In the genomic region with DNA sequence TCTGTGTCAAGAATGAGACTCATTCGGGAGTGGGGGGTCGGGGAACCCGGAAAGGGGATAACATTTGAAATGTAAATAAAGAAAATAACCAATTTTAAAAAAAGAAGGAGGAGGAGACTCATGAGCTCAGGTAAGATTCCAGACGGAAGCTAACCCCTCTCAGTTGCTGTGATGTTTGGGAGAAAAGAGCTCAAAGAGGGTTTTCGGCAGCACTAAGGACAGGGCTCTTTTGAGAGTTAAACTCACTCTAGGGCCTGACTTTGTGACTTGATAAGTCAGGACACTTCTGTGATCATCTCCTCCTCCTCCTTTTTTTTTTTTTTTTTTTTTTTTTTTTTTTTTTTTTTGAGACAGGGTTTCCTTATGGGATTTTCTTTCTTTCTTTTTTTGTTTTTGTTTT, we compare ENCODE assay signal across 8 mouse cellular contexts. TPM values are rescaled to one million over a fixed set of nuclear protein-coding genes. Genes with fewer than 3 reads are reported as not detected.
A peak's percentile ranks its signal among the peaks of the same experiment; 100 is the strongest.
DNase-seq lines count a peak whose midpoint lies in the region; ATAC-seq and TF ChIP-seq lines count a peak whose summit lies in the region.

No protein-coding gene starts in this region.

- peaks cover 32% of the 10 kb centered on the region for H3K36me3 ChIP-seq in heart, embryonic 12.5 days
- H3K36me3 ChIP-seq in ES-Bruce4 (ENCODE audit: control insufficient read depth, insufficient read depth, low read length, poor library complexity, severe bottlenecking): peaks cover 2% of the 10 kb centered on the region; the same call in 1 of the 2 replicates
- peaks cover 8% of the 10 kb centered on the region; the same call in 1 of the 2 replicates for H3K36me3 ChIP-seq in forebrain, embryonic 16.5 days (ENCODE audit: control insufficient read depth, insufficient read depth)
- H3K36me3 ChIP-seq in macrophage (ENCODE audit: inconsistent target): no peaks in the 10 kb centered on the region

- no peak for TF ChIP-seq EP300 in ES-Bruce4 (IDR thresholded peaks at IDR 0.05; ENCODE audit: insufficient read depth, low read depth, low read length)

- no peak for DNase-seq in heart, postnatal 25 days (ENCODE audit: low spot score)
- no peak for DNase-seq in right cerebral cortex, postnatal 25 days
- no peak for DNase-seq in left cerebral cortex, postnatal 36 days (ENCODE audit: low spot score in 2 of 2)
- DNase-seq in urinary bladder, postnatal 25 days (ENCODE audit: low spot score): no peak

- peak overlapping the region; percentile 92; the same call in 1 of the 2 replicates for H3K27ac ChIP-seq in heart, embryonic 12.5 days (ENCODE audit: poor library complexity, severe bottlenecking)
- H3K27ac ChIP-seq in ES-Bruce4 (ENCODE audit: insufficient read depth, low read length): peak overlapping the region; percentile 56; the same call in 1 of the 2 replicates
- H3K27ac ChIP-seq in forebrain, embryonic 16.5 days (ENCODE audit: low read length): peak overlapping the region; percentile 96; the same call in 1 of the 2 replicates
- H3K27ac ChIP-seq in macrophage: peak overlapping the region; percentile 61

- no peaks in the 10 kb centered on the region for H3K27me3 ChIP-seq in heart, embryonic 12.5 days (replicated peaks)
- no peaks in the 10 kb centered on the region for H3K27me3 ChIP-seq in ES-Bruce4 (ENCODE audit: control insufficient read depth, insufficient read depth, low read length, poor library complexity, severe bottlenecking)
- no peaks in the 10 kb centered on the region for H3K27me3 ChIP-seq in forebrain, embryonic 16.5 days (replicated peaks; ENCODE audit: control insufficient read depth, insufficient read depth, low read length)

- peaks cover 10% of the 10 kb centered on the region for H3K4me1 ChIP-seq in heart, embryonic 12.5 days (replicated peaks)
- H3K4me1 ChIP-seq in ES-Bruce4 (ENCODE audit: control insufficient read depth, insufficient read depth, low read length): no peaks in the 10 kb centered on the region
- peaks cover 16% of the 10 kb centered on the region for H3K4me1 ChIP-seq in forebrain, embryonic 16.5 days (replicated peaks; ENCODE audit: control insufficient read depth, insufficient read depth, low read length)

- intact Hi-C loops in heart, postnatal 25 days (cut with DNase I): no loop called here
- intact Hi-C loops in left cerebral cortex, postnatal 36 days (cut with DNase I): no loop called here

- peaks cover 6% of the 10 kb centered on the region for H3K9me3 ChIP-seq in heart, embryonic 12.5 days (replicated peaks)
- H3K9me3 ChIP-seq in ES-Bruce4 (replicated peaks; ENCODE audit: control insufficient read depth, insufficient read depth, low read length, poor library complexity, severe bottlenecking): no peaks in the 10 kb centered on the region
- H3K9me3 ChIP-seq in forebrain, embryonic 16.5 days (ENCODE audit: control insufficient read depth, low read length): no peaks in the 10 kb centered on the region

- H3K4me2 ChIP-seq in heart, embryonic 12.5 days: peak overlapping the region; percentile 65
- H3K4me2 ChIP-seq in forebrain, embryonic 16.5 days (ENCODE audit: low read length): peak overlapping the region; percentile 69

- WGBS in heart, embryonic 12.5 days: 37% methylated on average over 5 of the region's 5 CpGs
- 39% methylated on average over 5 of the region's 5 CpGs for WGBS in forebrain, embryonic 16.5 days
- 34% methylated on average over 5 of the region's 5 CpGs for WGBS in macrophage (ENCODE audit: missing documents)

- peak overlapping the region; percentile 77 for H3K9ac ChIP-seq in heart, embryonic 12.5 days
- peak overlapping the region; percentile 74 for H3K9ac ChIP-seq in ES-Bruce4 (ENCODE audit: low read depth, poor library complexity, severe bottlenecking)
- H3K9ac ChIP-seq in forebrain, embryonic 16.5 days (replicated peaks; ENCODE audit: low read depth, low read length): peak overlapping the region; percentile 79

- no peak for TF ChIP-seq CTCF in ES-Bruce4 (IDR thresholded peaks at IDR 0.05; ENCODE audit: low read depth, low read length)

- peak overlapping the region; percentile 66 for H3K4me3 ChIP-seq in heart, embryonic 12.5 days
- H3K4me3 ChIP-seq in ES-Bruce4 (ENCODE audit: low read depth, low read length) (peak overlapping the region; percentile 99; the same call in 1 of the 2 replicates), macrophage (ENCODE audit: inconsistent target) (peak overlapping the region; percentile 67)
- H3K4me3 ChIP-seq in forebrain, embryonic 16.5 days (replicated peaks; ENCODE audit: low read length): peak overlapping the region; percentile 84

- no peak for ATAC-seq in heart, embryonic 12.5 days (ENCODE audit: insufficient number of reproducible peaks, low FRiP score)
- no peak for ATAC-seq in forebrain, embryonic 16.5 days

- TF ChIP-seq POLR2A in ES-Bruce4 (IDR thresholded peaks at IDR 0.05; ENCODE audit: insufficient read depth, low read length): no peak

- H3K79me2 ChIP-seq in macrophage (ENCODE audit: inconsistent target): no peaks in the 10 kb centered on the region

RNA-seq across cellular contexts. Expression of gene Zfp784, which starts 0.7 kb away (rescaled TPM):
- 3.6 and 4.9 TPM in 2 replicates for polyA plus RNA-seq in heart, embryonic 12.5 days (2016; fragmentation: Nextera tagmentation; extraction: Ambion mirVana)
- 1 to 10 TPM; 5.3 to 6.1 TPM for total RNA-seq in heart, postnatal 25 days (2021)
- polyA plus RNA-seq in ES-Bruce4 (2011; ENCODE audit: insufficient read depth, insufficient read length, low read depth, missing spikeins) (0.30 TPM in 1 of 2 replicates, not detected in the other), macrophage (2018) (1.8 to 2.2 TPM (median 1.8 TPM) in 3 replicates)
- 8.0 and 9.5 TPM in 2 replicates for polyA plus RNA-seq in forebrain, embryonic 16.5 days (2015; fragmentation: Nextera tagmentation; extraction: Ambion mirVana)
- 10 to 100 TPM in 3 of 26 experiments, 1 to 10 TPM in 23; 3.0 to 10.8 (median 5.4) TPM for total RNA-seq in macrophage (2018; cell fraction: chromatin; rRNA removed)
- 1 to 10 TPM in 23 of 26 experiments, under 1 TPM in 3; 0.76 to 3.0 (median 1.9) TPM for total RNA-seq in macrophage (2018; cell fraction: cytosol; rRNA removed)
- total RNA-seq in macrophage (2018; cell fraction: nucleus; rRNA removed): 1 to 10 TPM; 2.0 to 8.7 (median 4.3) TPM
- 1 to 10 TPM; 5.3 to 5.7 TPM for total RNA-seq in left cerebral cortex, postnatal 36 days (2021)

RNA-seq across cellular contexts. Expression of gene 4632433K11Rik, which starts 5.0 kb away (rescaled TPM):
- polyA plus RNA-seq in heart, embryonic 12.5 days (2016; fragmentation: Nextera tagmentation; extraction: Ambion mirVana): not detected in 2 replicates
- not detected for total RNA-seq in heart, postnatal 25 days (2021)
- 1.9 TPM in 1 of 2 replicates, not detected in the other for polyA plus RNA-seq in ES-Bruce4 (2011; ENCODE audit: insufficient read depth, insufficient read length, low read depth, missing spikeins)
- polyA plus RNA-seq in forebrain, embryonic 16.5 days (2015; fragmentation: Nextera tagmentation; extraction: Ambion mirVana): not detected in 2 replicates
- 10 to 100 TPM in 2 of 26 experiments, 1 to 10 TPM in 18, under 1 TPM in 1, not detected in 5; 0.95 to 12.7 (median 2.7) TPM for total RNA-seq in macrophage (2018; cell fraction: chromatin; rRNA removed)
- under 1 TPM in 5 of 26 experiments, not detected in 21; 0.24 to 0.49 (median 0.29) TPM for total RNA-seq in macrophage (2018; cell fraction: cytosol; rRNA removed)
- 1 to 10 TPM in 12 of 26 experiments, under 1 TPM in 2, not detected in 12; 0.58 to 7.7 (median 3.3) TPM for total RNA-seq in macrophage (2018; cell fraction: nucleus; rRNA removed)
- polyA plus RNA-seq in macrophage (2018): 0.25 to 0.76 TPM in 2 of 3 replicates, not detected in the other
- total RNA-seq in left cerebral cortex, postnatal 36 days (2021): 1 to 10 TPM in 1 of 2 experiments, not detected in 1; 1.1 TPM

RNA-seq across cellular contexts. Expression of gene Zfp580, which starts 12.4 kb away (rescaled TPM):
- polyA plus RNA-seq in heart, embryonic 12.5 days (2016; fragmentation: Nextera tagmentation; extraction: Ambion mirVana): 16.6 and 17.7 TPM in 2 replicates
- 1 to 10 TPM; 5.6 to 5.8 TPM for total RNA-seq in heart, postnatal 25 days (2021)
- 14.0 and 16.0 TPM in 2 replicates for polyA plus RNA-seq in ES-Bruce4 (2011; ENCODE audit: insufficient read depth, insufficient read length, low read depth, missing spikeins)
- polyA plus RNA-seq in forebrain, embryonic 16.5 days (2015; fragmentation: Nextera tagmentation; extraction: Ambion mirVana): 52.7 and 62.4 TPM in 2 replicates
- 1 to 10 TPM in 8 of 26 experiments, under 1 TPM in 4, not detected in 14; 0.45 to 3.4 (median 1.2) TPM for total RNA-seq in macrophage (2018; cell fraction: chromatin; rRNA removed)
- total RNA-seq in macrophage (2018; cell fraction: cytosol; rRNA removed): 1 to 10 TPM in 25 of 26 experiments, under 1 TPM in 1; 0.93 to 4.2 (median 2.2) TPM
- total RNA-seq in macrophage (2018; cell fraction: nucleus; rRNA removed): 1 to 10 TPM in 13 of 26 experiments, under 1 TPM in 5, not detected in 8; 0.53 to 2.7 (median 1.6) TPM
- polyA plus RNA-seq in macrophage (2018): 2.0 TPM in 3 replicates
- total RNA-seq in left cerebral cortex, postnatal 36 days (2021): 10 to 100 TPM; 27.4 to 35.7 TPM

RNA-seq across cellular contexts. Expression of gene Ccdc106, which starts 18.6 kb away (rescaled TPM):
- polyA plus RNA-seq in heart, embryonic 12.5 days (2016; fragmentation: Nextera tagmentation; extraction: Ambion mirVana): 1.5 and 1.7 TPM in 2 replicates
- total RNA-seq in heart, postnatal 25 days (2021): under 1 TPM; 0.28 to 0.31 TPM
- 5.6 and 5.7 TPM in 2 replicates for polyA plus RNA-seq in ES-Bruce4 (2011; ENCODE audit: insufficient read depth, insufficient read length, low read depth, missing spikeins)
- polyA plus RNA-seq in forebrain, embryonic 16.5 days (2015; fragmentation: Nextera tagmentation; extraction: Ambion mirVana): 50.5 and 59.1 TPM in 2 replicates
- total RNA-seq in macrophage (2018; cell fraction: chromatin; rRNA removed): 1 to 10 TPM in 9 of 26 experiments, under 1 TPM in 17; 0.25 to 2.8 (median 0.83) TPM
- total RNA-seq in macrophage (2018; cell fraction: cytosol; rRNA removed): under 1 TPM; 0.14 to 0.69 (median 0.33) TPM
- 1 to 10 TPM in 11 of 26 experiments, under 1 TPM in 12, not detected in 3; 0.34 to 1.9 (median 0.99) TPM for total RNA-seq in macrophage (2018; cell fraction: nucleus; rRNA removed)
- 0.28 to 1.1 TPM (median 0.37 TPM) in 3 replicates for polyA plus RNA-seq in macrophage (2018)
- 10 to 100 TPM; 60.6 to 60.9 TPM for total RNA-seq in left cerebral cortex, postnatal 36 days (2021)

RNA-seq across cellular contexts. Expression of gene Zfp865, which starts 18.8 kb away (rescaled TPM):
- 5.1 and 5.4 TPM in 2 replicates for polyA plus RNA-seq in heart, embryonic 12.5 days (2016; fragmentation: Nextera tagmentation; extraction: Ambion mirVana)
- 10 to 100 TPM; 12.8 to 15.4 TPM for total RNA-seq in heart, postnatal 25 days (2021)
- polyA plus RNA-seq in ES-Bruce4 (2011; ENCODE audit: insufficient read depth, insufficient read length, low read depth, missing spikeins): 23.0 and 24.7 TPM in 2 replicates
- 5.9 and 6.5 TPM in 2 replicates for polyA plus RNA-seq in forebrain, embryonic 16.5 days (2015; fragmentation: Nextera tagmentation; extraction: Ambion mirVana)
- 100 to 1,000 TPM in 15 of 26 experiments, 10 to 100 TPM in 11; 60.1 to 133 (median 104) TPM for total RNA-seq in macrophage (2018; cell fraction: chromatin; rRNA removed)
- 10 to 100 TPM in 17 of 26 experiments, 1 to 10 TPM in 9; 6.0 to 18.3 (median 11.7) TPM for total RNA-seq in macrophage (2018; cell fraction: cytosol; rRNA removed)
- total RNA-seq in macrophage (2018; cell fraction: nucleus; rRNA removed): 100 to 1,000 TPM in 1 of 26 experiments, 10 to 100 TPM in 25; 38.8 to 106 (median 57.4) TPM
- polyA plus RNA-seq in macrophage (2018): 11.9 to 13.8 TPM (median 12.4 TPM) in 3 replicates
- 10 to 100 TPM; 32.7 to 42.3 TPM for total RNA-seq in left cerebral cortex, postnatal 36 days (2021)
